Mouse (Mus musculus) small intestine, adult 2 months (tissue): Measurements from ENCODE around the gene Pard3.

Experiments used
- CTCF ChIP-seq: fragments of 200-500 bp; IDR thresholded peaks from 2 replicates; pipeline ENCODE4 v1.5.1; 2012; ENCODE audit warnings: low read depth, mild to moderate bottlenecking, control low read depth, inconsistent platforms, low read length, moderate library complexity, mixed read lengths; ENCODE audit not compliant: insufficient replicate concordance, insufficient read length; ENCODE audit errors: extremely low read depth
- POLR2A ChIP-seq: fragments of 200-500 bp; IDR thresholded peaks from 2 replicates; pipeline ENCODE4 v1.6.1; 2012; ENCODE audit warnings: low read depth, mild to moderate bottlenecking, control low read depth, inconsistent platforms, low read length, moderate library complexity

DNA sequence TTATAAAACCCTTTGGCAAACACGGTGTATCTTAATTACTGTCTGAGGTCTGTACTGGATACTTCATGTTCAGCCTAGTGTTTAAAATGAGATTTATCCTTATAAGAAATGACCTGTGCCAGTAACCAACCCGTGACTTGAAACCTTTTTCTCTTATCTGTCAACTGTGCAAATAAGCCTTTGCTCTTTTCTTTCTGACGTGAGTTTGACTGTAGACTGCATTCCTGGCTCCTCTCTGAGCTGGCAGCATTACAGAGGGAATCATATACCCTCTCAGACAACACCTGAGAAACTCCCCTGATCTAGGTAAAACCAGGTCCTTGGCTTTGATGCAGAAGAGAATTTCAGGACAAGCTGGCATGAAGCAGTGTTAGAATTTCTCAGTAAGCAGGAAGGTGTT, 394.2 kb downstream of the Pard3 start:
- TF ChIP-seq CTCF, result no peak
- no peak for TF ChIP-seq POLR2A
